Mouse (Mus musculus) heart, adult 2 months (tissue): ENCODE measurements around the gene Ceacam13.

ENCODE experiments used
- CTCF ChIP-seq: fragments of 200-600 bp; IDR thresholded peaks from 2 replicates; pipeline ENCODE4 v1.8.1; 2022; ENCODE audit warnings: antibody characterized with exemption, mild to moderate bottlenecking, moderate library complexity
- POLR2A ChIP-seq: fragments of 200-500 bp; IDR thresholded peaks from 2 replicates; pipeline ENCODE4 v1.6.1; 2011; ENCODE audit warnings: mild to moderate bottlenecking, low read depth, low read length, control low read depth; ENCODE audit not compliant: insufficient read depth

GRCm38 (mm10) chr7:18065629-18066028, 55.9 kb downstream of the Ceacam13 start, which contains the start of gene Ceacam12:
- TF ChIP-seq POLR2A (no peak), CTCF (no peak)
